Mouse (Mus musculus) layer of hippocampus, adult 9-11 months (tissue): ENCODE measurements around the gene Sox11.

Experiments used
- DNase-seq: peaks from one replicate; pipeline ENCODE4 v3.0.0; 2022

Gene Sox11

GRCm38 (mm10) chr12:27341871-27342690 lies at the start of gene Sox11:
TSS of gene Sox11 (minus strand) at chr12:27342574.
- peak; percentile 31 for DNase-seq

- DNase-seq: no peak
These were observed 49.4 kb upstream of the Sox11 start for GRCm38 (mm10) chr12:27391652-27392305.

GRCm38 (mm10) chr12:27390439-27390838 lies 48.1 kb upstream of the Sox11 start:
- no peak for DNase-seq

- no peak for DNase-seq
These were observed 47.1 kb upstream of the Sox11 start for GRCm38 (mm10) chr12:27389429-27389828.

GRCm38 (mm10) chr12:27372505-27372904 lies 30.1 kb upstream of the Sox11 start:
- DNase-seq: no peak

GRCm38 (mm10) chr12:27370756-27371155 lies 28.4 kb upstream of the Sox11 start:
- DNase-seq: no peak

GRCm38 (mm10) chr12:27367476-27367875 lies 25.1 kb upstream of the Sox11 start:
- DNase-seq: no peak

GRCm38 (mm10) chr12:27363840-27364640 lies 21.7 kb upstream of the Sox11 start:
- peak; percentile 10 for DNase-seq

- DNase-seq: no peak
These were observed 14.8 kb upstream of the Sox11 start for GRCm38 (mm10) chr12:27357076-27357637.

- no peak for DNase-seq
These were observed 14.2 kb upstream of the Sox11 start for GRCm38 (mm10) chr12:27356571-27356970.

GRCm38 (mm10) chr12:27343606-27344410 lies 1.4 kb upstream of the Sox11 start:
- no peak for DNase-seq

- DNase-seq: peak; percentile 94
These were observed 574 bp upstream of the Sox11 start for GRCm38 (mm10) chr12:27342691-27343605.

- DNase-seq: peak; percentile 38
These were observed 1.1 kb downstream of the Sox11 start for GRCm38 (mm10) chr12:27341130-27341870.

GRCm38 (mm10) chr12:27340451-27341035 lies 1.8 kb downstream of the Sox11 start:
- DNase-seq: no peak

- DNase-seq: peak; percentile 50
These were observed 3.1 kb downstream of the Sox11 start for GRCm38 (mm10) chr12:27339171-27339751.

- peak; percentile 30 for DNase-seq
These were observed 3.6 kb downstream of the Sox11 start for GRCm38 (mm10) chr12:27338721-27339170.

- peak; percentile 13 for DNase-seq
These were observed 4.3 kb downstream of the Sox11 start for GRCm38 (mm10) chr12:27338116-27338515.

- DNase-seq: no peak
These were observed 4.9 kb downstream of the Sox11 start for GRCm38 (mm10) chr12:27337482-27337881.

- DNase-seq: no peak
These were observed 5.6 kb downstream of the Sox11 start for GRCm38 (mm10) chr12:27336801-27337200.
